Mouse (Mus musculus): ENCODE results near the gene Rb1. TPM values are rescaled to one million over a fixed set of nuclear protein-coding genes. Genes with fewer than 3 reads are reported as not detected.

Rb1 gene
- polyA plus RNA-seq, 1 experiment from 2014 or later, result 41.4 TPM

DNA sequence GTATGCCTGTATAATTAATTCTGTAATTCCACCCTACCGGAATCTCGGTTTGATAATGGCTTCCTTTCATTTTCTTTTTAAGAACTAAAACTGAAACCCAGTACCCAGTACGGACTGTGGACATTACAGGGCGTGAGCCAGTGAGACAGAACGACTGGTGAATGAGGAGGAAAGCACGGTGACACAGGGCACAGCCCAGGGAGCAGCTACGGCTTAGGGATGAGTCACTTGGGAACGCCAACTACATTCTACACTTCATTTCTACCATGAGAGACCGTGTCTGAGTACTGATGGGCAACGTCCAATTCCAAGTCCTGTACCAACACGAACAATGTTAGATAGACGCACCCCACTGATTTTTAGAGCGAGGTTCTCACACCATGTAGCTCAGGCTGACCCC is 43.3 kb upstream of the Rb1 start:
- WGBS, result 97% methylated on average over 13 of the region's 13 CpGs

DNA sequence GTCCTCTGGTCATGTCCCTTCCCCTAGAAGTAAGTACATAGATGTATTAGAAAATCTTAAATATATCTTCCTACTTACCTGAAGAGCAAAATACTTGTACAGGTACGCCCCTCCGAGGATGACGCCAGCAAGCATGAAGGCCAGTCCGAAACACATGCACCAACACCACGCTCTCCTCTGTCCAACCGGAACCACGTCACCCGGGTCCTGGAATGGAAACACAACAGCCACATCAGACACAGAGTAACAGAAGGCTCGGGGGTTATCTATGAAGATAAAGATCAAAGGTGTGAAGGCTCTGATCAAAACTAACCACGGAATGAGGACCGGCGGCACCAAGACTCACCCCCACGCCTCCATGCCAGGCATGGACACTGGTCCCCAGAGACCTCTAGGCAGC is 42.6 kb upstream of the Rb1 start:
- DNase-seq (ENCODE audit: low spot score, missing footprints), result no peak
- no peak for ATAC-seq (ENCODE audit: low FRiP score)
- WGBS, result 95% methylated on average over 13 of the region's 13 CpGs
- no peak overlapping the region for H3K9ac ChIP-seq (ENCODE audit: low read length)
- no peak overlapping the region for H3K27ac ChIP-seq (ENCODE audit: low read depth, low read length)
- H3K4me1 ChIP-seq (ENCODE audit: control insufficient read depth, insufficient read depth, low read length), result no peaks in the 10 kb centered on the region
- H3K27me3 ChIP-seq (ENCODE audit: control insufficient read depth, insufficient read depth, low read length), result no peaks in the 10 kb centered on the region
- peaks cover 8% of the 10 kb centered on the region for H3K36me3 ChIP-seq (ENCODE audit: control insufficient read depth, insufficient read depth, low read length)
- H3K9me3 ChIP-seq (ENCODE audit: control insufficient read depth, low read length), result no peaks in the 10 kb centered on the region
- no peak overlapping the region for H3K4me3 ChIP-seq (ENCODE audit: low read depth, low read length)
- no peak overlapping the region for H3K4me2 ChIP-seq

More for the DNA sequence above, 43.3 kb upstream of the Rb1 start:
- no peaks in the 10 kb centered on the region for H3K9me3 ChIP-seq (ENCODE audit: control insufficient read depth, low read length)
- no peak overlapping the region for H3K27ac ChIP-seq (ENCODE audit: low read depth, low read length)
- H3K27me3 ChIP-seq (ENCODE audit: control insufficient read depth, insufficient read depth, low read length), result no peaks in the 10 kb centered on the region
- H3K4me3 ChIP-seq (ENCODE audit: low read depth, low read length), result no peak overlapping the region
- no peak overlapping the region for H3K9ac ChIP-seq (ENCODE audit: low read length)
- H3K4me1 ChIP-seq (ENCODE audit: control insufficient read depth, insufficient read depth, low read length), result no peaks in the 10 kb centered on the region
- DNase-seq (ENCODE audit: low spot score, missing footprints) (no peak), ATAC-seq (ENCODE audit: low FRiP score) (no peak)
- H3K36me3 ChIP-seq (ENCODE audit: control insufficient read depth, insufficient read depth, low read length), result peaks cover 7% of the 10 kb centered on the region
- H3K4me2 ChIP-seq, result no peak overlapping the region

DNA sequence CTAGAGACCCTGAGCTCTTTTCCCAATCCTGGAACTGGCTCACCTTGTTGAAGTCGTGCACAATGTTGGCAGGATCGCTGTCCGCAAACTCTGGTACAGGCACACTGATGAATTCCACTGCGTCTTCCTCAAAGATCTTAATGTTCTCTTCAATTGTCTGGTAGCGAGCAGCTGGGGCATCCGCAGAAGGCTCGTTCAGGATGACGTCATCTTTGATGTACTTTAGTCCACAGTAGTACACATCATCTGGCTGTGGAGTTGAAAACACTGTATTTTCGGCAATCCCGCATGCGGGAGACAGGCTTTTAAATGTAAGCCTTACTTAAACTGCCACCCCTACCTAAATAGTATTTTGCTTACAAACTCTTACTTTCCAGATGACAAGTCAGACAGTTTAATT is 40.7 kb upstream of the Rb1 start:
- 92% methylated on average over 11 of the region's 11 CpGs for WGBS
- Histone ChIP-seq H3K4me3 (ENCODE audit: low read depth, low read length) (no peak overlapping the region), H3K9ac (ENCODE audit: low read length) (no peak overlapping the region), H3K4me2 (no peak overlapping the region), H3K27me3 (ENCODE audit: control insufficient read depth, insufficient read depth, low read length) (no peaks in the 10 kb centered on the region), H3K36me3 (ENCODE audit: control insufficient read depth, insufficient read depth, low read length) (peaks cover 15% of the 10 kb centered on the region), H3K4me1 (ENCODE audit: control insufficient read depth, insufficient read depth, low read length) (no peaks in the 10 kb centered on the region), H3K27ac (ENCODE audit: low read depth, low read length) (no peak overlapping the region), H3K9me3 (ENCODE audit: control insufficient read depth, low read length) (no peaks in the 10 kb centered on the region)
- ATAC-seq (ENCODE audit: low FRiP score) (no peak), DNase-seq (ENCODE audit: low spot score, missing footprints) (no peak)

DNA sequence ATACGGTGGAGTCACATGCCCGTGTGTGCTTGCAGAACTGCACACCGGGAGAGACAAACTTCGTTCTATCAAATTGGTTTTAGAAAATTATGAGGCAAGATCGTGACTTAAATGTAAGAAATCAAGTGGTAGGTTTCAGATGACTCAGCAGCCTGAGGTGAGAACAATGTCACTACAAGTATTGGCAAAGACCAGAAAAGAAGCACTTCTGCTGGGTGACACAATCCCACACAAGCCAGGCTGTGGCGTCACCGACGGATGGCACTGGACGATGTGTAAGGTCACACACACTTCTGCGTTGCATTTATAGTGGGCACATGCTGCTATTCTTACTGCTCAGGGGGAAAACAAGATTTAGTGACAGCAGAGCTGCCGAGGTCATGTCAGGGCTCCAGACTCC is 38.2 kb upstream of the Rb1 start:
- WGBS, result 95% methylated on average over 11 of the region's 11 CpGs
- ATAC-seq (ENCODE audit: low FRiP score), result no peak

DNA sequence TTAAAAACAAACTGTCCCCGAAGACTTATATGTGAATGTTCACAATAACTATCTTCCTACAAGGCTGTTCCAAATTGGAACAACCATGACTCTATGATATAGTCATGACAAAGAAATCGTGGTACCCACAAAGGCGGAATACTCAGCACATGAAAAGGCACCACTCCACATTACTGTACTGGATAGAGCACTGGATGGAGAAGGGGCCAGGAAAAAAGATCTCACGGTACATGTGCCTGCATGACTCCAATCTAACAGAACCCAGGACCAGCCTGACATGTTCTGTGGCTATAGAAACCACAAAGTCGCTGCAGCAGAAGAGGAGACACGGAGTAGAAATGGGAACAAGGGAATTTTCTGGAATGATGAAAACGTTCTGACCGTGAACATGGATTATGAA is 29.1 kb upstream of the Rb1 start:
- Histone ChIP-seq H3K27me3 (ENCODE audit: control insufficient read depth, insufficient read depth, low read length) (no peaks in the 10 kb centered on the region), H3K9ac (ENCODE audit: low read length) (no peak overlapping the region), H3K9me3 (ENCODE audit: control insufficient read depth, low read length) (no peaks in the 10 kb centered on the region), H3K36me3 (ENCODE audit: control insufficient read depth, insufficient read depth, low read length) (no peaks in the 10 kb centered on the region), H3K27ac (ENCODE audit: low read depth, low read length) (no peak overlapping the region), H3K4me2 (no peak overlapping the region), H3K4me1 (ENCODE audit: control insufficient read depth, insufficient read depth, low read length) (no peaks in the 10 kb centered on the region), H3K4me3 (ENCODE audit: low read depth, low read length) (no peak overlapping the region)
- 92% methylated on average over 8 of the region's 8 CpGs for WGBS
- DNase-seq (ENCODE audit: low spot score, missing footprints) (peak; percentile 80), ATAC-seq (ENCODE audit: low FRiP score) (no peak)

More for the DNA sequence above, 38.2 kb upstream of the Rb1 start:
- Histone ChIP-seq H3K4me1 (ENCODE audit: control insufficient read depth, insufficient read depth, low read length) (no peaks in the 10 kb centered on the region), H3K4me3 (ENCODE audit: low read depth, low read length) (no peak overlapping the region), H3K27ac (ENCODE audit: low read depth, low read length) (no peak overlapping the region), H3K27me3 (ENCODE audit: control insufficient read depth, insufficient read depth, low read length) (no peaks in the 10 kb centered on the region), H3K9ac (ENCODE audit: low read length) (no peak overlapping the region), H3K4me2 (no peak overlapping the region), H3K36me3 (ENCODE audit: control insufficient read depth, insufficient read depth, low read length) (peaks cover 18% of the 10 kb centered on the region), H3K9me3 (ENCODE audit: control insufficient read depth, low read length) (no peaks in the 10 kb centered on the region)
- DNase-seq (ENCODE audit: low spot score, missing footprints), result no peak

DNA sequence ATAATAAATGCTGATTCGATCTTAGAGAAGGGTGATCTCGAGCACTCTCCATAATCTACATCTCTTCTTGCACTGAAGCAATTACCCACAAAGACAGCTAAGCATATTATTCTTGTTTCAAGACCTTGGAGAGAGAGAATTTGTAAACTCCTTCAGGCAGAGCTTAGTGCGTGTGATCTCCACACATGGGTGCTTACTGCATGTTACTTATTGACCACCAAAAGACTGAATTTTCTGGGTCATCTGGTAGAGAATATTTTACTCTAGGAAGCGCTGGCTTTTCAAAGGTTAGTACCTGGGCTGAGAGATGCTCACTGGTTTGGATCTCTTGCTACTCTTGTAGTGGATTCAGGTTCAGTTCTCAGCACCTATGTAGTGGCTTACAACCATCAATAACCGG is 25.5 kb upstream of the Rb1 start:
- ATAC-seq (ENCODE audit: low FRiP score), result no peak

DNA sequence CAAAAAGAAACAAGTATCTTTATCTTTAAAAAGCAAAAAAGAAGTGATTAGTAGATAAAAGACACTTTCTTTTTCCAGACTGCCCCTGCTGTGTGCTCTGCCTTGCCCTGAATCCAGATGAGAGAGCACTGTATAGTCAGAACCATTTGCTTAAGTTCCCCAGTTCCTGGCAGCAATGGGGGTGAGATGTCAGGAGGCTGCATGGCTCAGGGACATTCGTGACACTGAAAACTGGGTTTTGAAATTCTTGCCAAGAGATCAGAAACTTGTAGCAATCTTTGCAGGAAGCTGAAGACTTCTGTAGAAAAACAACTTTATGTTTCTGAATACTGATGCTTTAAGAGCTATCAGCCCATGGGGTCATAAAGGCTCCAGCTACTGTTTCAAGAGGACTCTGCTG is 24.4 kb upstream of the Rb1 start:
- Histone ChIP-seq H3K9ac (ENCODE audit: low read length) (no peak overlapping the region), H3K4me2 (no peak overlapping the region), H3K27me3 (ENCODE audit: control insufficient read depth, insufficient read depth, low read length) (no peaks in the 10 kb centered on the region), H3K36me3 (ENCODE audit: control insufficient read depth, insufficient read depth, low read length) (no peaks in the 10 kb centered on the region), H3K4me3 (ENCODE audit: low read depth, low read length) (no peak overlapping the region), H3K9me3 (ENCODE audit: control insufficient read depth, low read length) (no peaks in the 10 kb centered on the region), H3K27ac (ENCODE audit: low read depth, low read length) (no peak overlapping the region), H3K4me1 (ENCODE audit: control insufficient read depth, insufficient read depth, low read length) (no peaks in the 10 kb centered on the region)
- peak; percentile 45 for DNase-seq (ENCODE audit: low spot score, missing footprints)
- WGBS, result 51% methylated on average over 1 of the region's 1 CpGs
- no peak for ATAC-seq (ENCODE audit: low FRiP score)

More for the DNA sequence above, 25.5 kb upstream of the Rb1 start:
- Histone ChIP-seq H3K4me1 (ENCODE audit: control insufficient read depth, insufficient read depth, low read length) (no peaks in the 10 kb centered on the region), H3K27me3 (ENCODE audit: control insufficient read depth, insufficient read depth, low read length) (no peaks in the 10 kb centered on the region), H3K36me3 (ENCODE audit: control insufficient read depth, insufficient read depth, low read length) (no peaks in the 10 kb centered on the region), H3K4me3 (ENCODE audit: low read depth, low read length) (no peak overlapping the region), H3K9ac (ENCODE audit: low read length) (no peak overlapping the region), H3K27ac (ENCODE audit: low read depth, low read length) (no peak overlapping the region), H3K9me3 (ENCODE audit: control insufficient read depth, low read length) (no peaks in the 10 kb centered on the region), H3K4me2 (no peak overlapping the region)
- WGBS, result 92% methylated on average over 5 of the region's 5 CpGs
- DNase-seq (ENCODE audit: low spot score, missing footprints), result peak; percentile 49

DNA sequence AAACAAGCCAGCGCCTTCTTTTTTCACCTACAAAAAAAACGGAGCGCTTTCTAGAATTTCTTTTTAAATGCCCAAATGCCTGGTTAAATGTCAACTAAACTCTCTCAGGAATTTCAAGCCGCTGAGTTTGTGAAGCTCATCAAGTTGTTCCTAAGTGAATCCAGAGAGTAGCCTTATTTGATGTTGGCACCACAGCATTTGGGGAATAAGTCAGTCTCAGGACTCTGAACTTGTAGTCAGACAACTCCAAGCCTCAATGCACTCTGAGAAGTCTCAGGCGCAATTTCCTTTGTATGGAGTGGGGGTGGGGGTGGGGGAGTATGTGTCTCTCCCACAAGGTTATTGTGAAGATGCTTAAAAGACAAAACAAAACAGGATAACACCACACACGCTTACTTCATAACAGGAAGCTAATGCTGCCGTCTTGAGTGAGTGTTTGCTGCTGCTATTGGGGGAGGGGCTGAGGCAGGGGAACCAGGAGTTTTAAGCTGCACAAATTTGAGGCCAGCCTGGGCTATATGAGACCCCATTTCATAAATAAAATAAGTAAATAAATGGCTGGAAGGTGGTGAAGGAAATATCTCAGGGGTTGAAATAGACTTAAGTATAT is 23.5 kb upstream of the Rb1 start:
- Histone ChIP-seq H3K9me3 (ENCODE audit: control insufficient read depth, low read length) (no peaks in the 10 kb centered on the region), H3K9ac (ENCODE audit: low read length) (no peak overlapping the region), H3K36me3 (ENCODE audit: control insufficient read depth, insufficient read depth, low read length) (no peaks in the 10 kb centered on the region), H3K4me2 (no peak overlapping the region), H3K4me1 (ENCODE audit: control insufficient read depth, insufficient read depth, low read length) (no peaks in the 10 kb centered on the region), H3K27me3 (ENCODE audit: control insufficient read depth, insufficient read depth, low read length) (no peaks in the 10 kb centered on the region), H3K4me3 (ENCODE audit: low read depth, low read length) (no peak overlapping the region), H3K27ac (ENCODE audit: low read depth, low read length) (no peak overlapping the region)
- 59% methylated on average over 7 of the region's 7 CpGs for WGBS
- DNase-seq (ENCODE audit: low spot score, missing footprints) (peak; percentile 56), ATAC-seq (ENCODE audit: low FRiP score) (no peak)

DNA sequence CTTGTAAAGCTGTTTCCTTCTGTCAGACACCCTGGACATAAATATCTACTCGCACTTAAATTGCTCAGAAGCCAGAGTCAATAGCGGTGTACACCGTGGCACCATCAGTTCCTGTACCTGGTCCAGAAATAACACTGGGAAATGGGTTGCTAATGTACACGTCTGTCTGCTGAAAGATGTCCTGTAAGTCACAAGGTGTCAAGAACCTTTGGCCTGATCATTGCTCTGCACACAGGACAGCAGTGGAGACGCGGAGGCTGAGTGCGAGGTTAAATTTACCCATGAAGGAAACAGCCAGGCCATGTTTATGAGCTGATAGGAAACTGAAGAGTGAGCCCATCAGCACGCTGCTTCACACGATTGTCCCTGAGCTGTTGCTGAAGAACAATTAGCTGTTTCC is 21.7 kb upstream of the Rb1 start:
- Histone ChIP-seq H3K4me1 (ENCODE audit: control insufficient read depth, insufficient read depth, low read length) (no peaks in the 10 kb centered on the region), H3K36me3 (ENCODE audit: control insufficient read depth, insufficient read depth, low read length) (no peaks in the 10 kb centered on the region), H3K9ac (ENCODE audit: low read length) (no peak overlapping the region), H3K27ac (ENCODE audit: low read depth, low read length) (no peak overlapping the region), H3K4me2 (no peak overlapping the region), H3K27me3 (ENCODE audit: control insufficient read depth, insufficient read depth, low read length) (no peaks in the 10 kb centered on the region), H3K9me3 (ENCODE audit: control insufficient read depth, low read length) (no peaks in the 10 kb centered on the region), H3K4me3 (ENCODE audit: low read depth, low read length) (no peak overlapping the region)
- 91% methylated on average over 9 of the region's 9 CpGs for WGBS
- peak; percentile 69 for DNase-seq (ENCODE audit: low spot score, missing footprints)
- ATAC-seq (ENCODE audit: low FRiP score), result no peak
